Mouse (Mus musculus) yolk sac, embryonic 10.5 days (tissue): ENCODE measurements around the gene Akna.

Experiments used
- DNase-seq: peaks from one replicate; pipeline ENCODE4 v3.0.0-alpha.2; 2017; ENCODE audit warnings: low spot score

Akna gene

DNA sequence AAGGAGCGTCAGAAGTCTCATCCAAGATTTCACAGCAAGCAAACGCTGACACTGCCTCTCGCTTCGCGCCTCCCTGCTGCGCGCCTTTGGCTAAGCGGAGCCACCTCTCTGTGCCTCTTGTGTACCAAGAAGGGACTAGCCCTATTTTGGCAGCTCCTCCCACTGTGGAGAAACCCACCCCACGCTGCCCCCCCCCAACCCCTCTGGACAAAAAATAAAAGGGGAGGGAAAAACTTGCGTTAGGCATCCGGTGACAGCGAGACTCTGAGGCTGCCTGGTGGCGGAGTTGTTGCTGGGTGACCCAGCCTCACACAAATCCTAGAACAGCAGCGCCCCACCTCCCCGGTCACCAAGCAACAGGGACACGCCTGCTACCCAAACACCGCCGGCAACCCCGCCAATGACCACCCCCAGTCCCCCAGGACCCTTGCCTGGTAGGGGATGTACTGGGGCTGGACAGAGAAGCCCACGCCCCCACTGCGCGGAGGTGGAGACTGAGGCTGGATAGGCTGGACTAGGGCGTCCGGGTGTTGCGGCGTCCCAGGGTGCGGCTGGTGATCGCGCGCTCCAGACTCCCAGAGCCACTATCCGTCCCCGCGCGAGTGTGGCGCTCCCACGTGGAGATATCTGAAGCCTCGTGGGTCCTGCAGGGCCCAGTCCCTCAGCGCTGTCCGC is 6.9 kb upstream of the Akna start:
- peak; percentile 16 for DNase-seq

DNA sequence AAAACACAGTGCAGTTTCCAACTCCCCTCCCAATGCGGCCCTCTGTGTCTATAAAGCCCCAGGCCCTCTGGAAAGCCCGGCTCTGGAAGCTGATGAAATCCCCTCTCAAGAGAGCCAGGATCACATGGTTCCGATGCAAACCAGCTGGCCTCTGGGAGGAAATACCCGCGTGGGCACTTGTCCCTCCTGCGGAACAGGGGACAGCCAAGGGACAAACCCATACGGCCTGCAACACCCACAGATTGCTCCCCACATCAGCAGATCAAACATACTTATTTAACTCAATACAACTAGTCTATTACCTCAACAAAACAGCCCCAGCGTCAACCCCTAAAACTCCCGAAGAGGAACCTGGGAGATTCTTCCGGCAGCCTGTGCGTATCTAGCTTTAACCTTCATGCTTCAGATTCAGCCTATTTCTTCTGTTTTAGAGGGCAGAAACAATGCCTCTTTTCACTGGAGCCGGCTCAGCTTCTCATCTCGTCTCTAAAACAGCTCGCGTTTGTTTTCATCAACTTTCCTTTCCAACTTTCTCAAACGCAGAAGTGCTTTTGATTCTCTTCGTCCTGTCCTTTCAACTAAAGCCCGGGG is 6.3 kb upstream of the Akna start:
- no peak for DNase-seq

DNA sequence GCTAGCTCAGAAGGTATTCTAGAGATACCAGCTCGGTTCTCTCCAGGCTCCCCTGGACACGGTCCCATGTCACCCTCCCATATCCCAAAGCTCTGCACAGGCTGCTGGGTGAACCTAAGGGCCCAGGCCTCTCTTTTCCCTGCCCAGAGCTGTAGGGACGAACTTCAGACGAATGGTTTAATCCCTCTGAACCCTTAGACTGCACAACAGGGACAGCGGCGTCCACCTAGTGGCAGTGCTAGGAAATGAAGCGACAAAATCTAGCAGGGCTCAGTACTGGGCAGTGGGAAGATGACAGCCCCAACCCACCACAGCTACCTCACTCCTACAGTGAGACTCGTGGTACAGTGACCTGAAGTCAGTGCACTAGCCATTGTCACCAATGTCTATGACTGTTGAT is 5.5 kb upstream of the Akna start:
- DNase-seq: peak; percentile 28

DNA sequence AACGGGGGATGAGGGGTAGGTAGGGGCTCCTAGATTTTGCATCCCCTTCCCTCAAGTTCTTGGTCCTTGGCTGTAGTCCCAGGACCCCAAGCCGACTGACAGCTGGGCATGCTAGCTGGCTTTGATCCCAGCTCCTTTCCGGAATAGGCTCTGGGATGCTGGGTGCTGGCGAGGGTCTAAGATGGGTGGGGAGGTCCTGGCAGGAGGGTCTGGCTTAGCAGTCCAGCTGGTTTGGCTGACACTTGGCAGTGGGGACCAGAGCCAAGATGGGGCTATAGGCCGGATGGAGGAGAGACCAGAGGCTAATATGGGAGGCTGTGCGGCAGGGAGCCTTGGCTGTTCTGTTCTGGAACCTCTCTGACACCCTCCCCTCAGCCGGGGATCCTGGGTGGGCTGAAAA is 5.1 kb upstream of the Akna start:
- DNase-seq: no peak

DNA sequence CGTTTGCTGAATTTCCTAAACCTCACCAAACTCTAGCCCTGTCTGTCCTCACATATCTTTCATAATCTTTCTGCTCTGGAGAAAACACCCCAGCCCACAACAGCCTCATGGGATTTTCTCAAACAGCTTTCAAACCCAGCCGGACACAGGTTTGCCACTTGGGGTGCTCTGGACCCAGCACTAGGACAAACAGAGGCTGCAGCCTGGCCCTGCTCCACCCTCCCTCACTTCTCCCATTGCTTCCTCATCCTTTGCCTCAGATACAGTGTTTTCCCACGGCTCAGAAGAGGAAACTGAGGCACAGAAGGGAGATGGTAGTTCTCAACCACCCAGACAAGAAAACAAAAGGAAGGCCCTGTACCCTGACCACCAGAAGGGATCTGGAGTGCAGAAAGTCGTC is 2.5 kb upstream of the Akna start:
- DNase-seq: no peak

DNA sequence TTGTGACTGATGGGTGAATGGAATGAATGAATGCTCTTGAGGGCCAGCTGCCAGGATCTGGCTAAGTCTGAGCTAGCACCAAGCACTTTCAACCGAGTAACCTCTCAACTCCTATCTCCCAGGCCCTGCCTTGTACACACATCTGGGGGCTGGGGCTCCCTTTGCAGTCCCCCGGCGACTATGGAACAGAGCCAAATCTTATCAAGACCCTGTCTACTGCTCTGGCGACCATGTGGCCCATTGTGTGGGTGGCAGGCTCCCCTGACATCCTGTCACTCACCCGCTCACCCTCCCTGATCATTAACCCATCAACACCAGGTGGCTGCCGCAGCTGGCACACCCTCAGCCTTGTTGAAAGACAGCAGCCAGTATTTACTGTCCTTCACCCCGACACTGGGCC is 1.9 kb upstream of the Akna start:
- DNase-seq: no peak

DNA sequence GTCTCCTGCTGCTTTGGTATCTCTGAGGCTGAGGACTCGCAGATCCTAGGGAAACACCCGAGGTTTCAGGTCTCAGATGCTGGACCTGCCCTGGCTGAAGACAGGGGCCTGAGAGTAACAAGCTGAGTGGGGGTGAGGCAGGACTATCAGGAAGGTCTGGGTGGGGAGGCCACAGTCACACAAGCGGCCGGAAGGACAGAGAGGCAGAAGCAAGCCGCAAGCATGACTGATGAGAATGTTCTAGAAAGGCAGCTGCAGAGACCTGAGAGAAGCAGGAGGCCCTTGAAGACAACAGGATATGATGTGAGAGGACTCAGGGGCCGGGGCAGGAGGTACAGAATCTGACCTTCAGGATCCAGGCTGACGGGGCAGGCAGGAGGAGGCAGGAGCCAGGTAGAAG is 1.1 kb upstream of the Akna start:
- no peak for DNase-seq

DNA sequence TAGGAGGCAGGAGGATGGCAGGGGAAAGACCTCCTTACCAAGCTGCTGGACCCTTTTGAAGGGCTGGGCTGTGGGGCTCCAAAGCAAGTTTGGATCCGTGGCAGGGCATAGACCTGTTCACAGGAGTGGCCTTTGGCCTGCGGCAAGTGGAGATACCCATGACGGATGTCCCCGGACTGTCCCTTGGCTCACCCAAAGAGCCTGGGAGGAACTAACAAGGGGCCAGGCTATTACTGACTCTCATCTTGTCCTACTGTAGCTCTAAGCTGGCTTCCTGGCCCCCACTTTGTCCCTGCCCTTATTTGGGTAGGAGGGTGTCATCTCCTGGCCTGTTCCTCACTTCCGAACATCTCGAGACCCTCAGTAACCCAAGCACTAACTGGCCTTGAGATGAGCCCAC is 596 bp downstream of the Akna start:
- DNase-seq: no peak

DNA sequence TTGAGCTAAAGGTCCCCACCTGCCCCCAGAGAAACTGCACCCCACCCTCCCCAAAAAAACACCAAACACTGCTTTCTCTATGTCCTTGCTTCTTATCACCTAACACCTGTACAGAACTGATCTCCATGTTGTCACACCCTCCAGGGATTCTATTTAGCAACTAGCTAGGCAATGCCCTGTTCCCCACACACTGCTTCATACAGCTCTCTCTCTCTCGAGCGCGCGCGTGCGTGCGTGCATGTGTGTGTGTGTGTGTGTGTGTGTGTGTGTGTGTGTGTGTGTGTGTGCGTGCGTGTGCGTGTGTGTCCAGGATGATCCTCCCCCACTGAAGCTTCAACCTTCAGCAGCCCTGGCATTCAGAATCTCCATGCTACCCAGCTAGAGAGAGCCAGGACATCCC is 1.1 kb downstream of the Akna start:
- DNase-seq: no peak

DNA sequence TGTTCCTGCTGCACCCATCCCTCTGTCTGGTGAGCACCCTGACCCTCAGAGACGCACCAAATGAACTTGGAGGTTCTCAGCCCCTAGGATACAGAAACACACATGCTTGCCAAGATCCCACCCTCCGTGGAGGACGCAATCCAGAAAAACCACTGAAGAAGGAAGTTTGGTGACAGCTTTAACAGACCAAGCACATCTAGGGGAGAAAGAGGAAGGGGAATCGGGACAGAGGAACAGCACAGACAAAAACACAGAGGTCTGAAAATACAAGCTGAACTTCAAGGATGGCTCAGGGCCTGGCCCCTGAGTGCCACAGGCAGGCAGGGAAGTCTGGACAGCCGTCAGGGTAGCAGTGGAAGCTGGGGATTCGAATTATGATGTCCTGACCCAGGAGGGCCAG is 1.5 kb downstream of the Akna start:
- no peak for DNase-seq

DNA sequence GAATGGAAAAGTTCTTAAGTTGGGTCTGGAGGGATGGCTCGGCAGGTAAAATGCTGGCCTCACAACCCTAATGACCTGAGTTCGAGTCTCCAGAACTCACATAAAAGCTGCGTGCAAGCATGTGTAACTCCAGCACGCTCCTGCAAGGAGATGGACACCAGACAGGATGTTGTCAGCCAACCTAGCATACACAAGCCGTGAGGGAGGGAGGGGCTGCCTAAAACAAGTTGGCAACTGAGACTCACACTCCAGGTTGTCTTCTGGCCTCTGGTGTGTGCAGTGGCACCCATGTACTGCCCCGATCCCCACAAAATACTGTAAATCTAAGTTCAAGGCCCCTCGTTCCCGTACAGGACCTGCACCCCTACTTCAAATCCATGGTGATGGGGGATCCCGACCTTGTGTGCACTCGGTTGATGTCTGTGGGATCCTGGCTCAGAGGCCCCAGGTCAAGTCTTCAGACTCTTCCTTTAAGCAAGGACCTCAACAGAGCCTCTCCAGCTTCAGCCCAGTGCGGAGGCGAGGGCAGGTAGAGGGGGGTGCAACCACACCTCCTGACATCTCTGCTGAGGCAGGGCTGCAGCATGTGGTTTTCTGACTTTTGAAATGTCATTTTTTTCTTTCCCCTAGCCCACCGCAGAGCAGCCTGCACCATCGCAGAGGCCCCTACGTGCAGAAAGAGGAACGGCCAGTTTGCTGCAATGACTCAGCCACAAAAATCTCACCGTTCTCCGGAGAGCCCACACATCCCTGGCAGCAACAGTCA is 2.4 kb downstream of the Akna start:
- DNase-seq: no peak

DNA sequence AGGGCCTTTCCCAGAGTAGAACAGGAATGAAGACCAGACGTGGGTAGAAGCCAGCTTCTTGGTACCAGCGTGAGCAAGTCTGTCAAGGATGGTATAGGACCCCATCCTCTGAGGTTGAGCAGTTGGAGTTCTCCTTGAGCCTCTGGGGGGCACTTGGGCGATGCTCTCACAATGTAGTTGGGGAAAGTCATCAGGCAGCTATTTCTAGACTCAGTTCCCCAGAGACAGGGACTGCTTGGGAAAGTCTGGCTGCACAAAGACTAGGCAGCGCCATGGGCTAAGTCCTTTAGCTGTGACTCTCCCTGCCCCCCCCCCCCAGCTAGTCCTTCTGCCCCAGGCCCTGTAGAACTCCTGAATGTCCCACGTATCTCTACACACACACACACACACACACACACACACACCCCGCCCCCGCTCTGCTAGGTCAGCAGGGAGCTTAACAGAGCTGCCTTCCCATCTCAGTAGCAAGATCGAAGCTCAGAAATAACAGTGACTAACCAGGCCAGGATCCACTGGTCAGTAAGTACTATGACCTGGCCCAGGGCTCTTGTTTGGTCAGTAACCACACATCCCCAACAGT is 3.4 kb downstream of the Akna start:
- no peak for DNase-seq

DNA sequence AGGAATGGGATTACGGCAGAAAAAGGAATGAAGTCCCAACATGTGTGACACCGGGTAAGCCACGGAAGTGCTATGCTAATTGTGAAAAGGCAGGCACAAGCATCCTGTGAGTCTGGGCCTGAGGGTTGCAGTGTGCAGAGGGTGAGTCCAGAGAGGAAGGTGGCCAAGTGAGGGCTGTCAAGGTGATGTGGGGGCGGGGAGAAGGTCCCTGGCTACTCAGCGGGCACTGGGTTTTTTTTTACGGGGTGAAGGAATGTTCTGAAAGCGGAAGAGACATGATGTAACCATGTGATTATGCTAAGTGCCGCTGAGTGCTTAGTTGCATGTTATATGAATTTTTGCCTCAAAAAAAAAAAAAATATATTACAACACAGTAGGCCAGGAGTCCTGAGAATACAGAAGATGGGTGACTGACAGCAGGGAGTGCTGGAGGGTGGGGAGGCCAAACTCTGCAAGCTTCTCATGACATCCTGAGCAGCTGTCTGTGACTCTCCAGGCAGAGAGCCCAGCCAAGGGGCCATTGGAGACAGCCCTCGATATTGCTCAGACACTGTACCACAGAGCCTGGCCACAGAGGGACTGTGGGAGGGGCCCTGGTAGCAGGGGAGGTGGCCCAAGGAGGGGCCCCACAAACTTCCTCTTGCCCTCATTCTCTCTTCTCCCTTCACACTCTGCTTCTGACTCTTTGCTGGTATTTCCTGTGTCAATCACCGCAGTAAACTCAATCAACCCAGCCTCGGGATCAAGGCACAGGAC is 4.1 kb downstream of the Akna start:
- DNase-seq: no peak

DNA sequence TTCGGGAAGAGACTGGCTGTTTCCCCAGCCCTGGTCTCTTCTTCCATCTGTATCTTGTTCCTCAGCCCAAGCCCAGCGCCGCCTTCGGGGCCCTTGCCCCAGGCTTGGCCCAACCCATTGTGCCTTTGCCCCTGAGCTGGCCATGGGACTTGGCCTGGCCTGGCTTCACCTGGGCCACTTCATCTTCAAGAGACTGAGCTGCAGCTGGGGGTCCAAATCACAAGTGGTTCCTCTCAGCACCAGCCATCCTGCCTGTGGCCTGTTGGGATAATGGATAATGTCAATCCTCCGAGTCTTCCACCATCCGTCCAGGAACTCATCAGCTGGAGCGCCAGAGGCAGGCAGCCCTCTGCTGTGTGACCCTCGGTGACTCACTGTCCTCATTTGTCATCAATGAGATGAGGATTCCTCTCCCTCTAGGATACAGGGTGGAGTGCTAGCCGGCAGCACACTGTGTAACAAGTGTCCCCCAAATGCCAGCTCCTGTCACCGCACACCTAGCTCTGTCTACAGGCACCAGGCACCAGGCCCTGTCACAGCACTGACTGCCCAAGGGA is 5.1 kb downstream of the Akna start:
- no peak for DNase-seq

DNA sequence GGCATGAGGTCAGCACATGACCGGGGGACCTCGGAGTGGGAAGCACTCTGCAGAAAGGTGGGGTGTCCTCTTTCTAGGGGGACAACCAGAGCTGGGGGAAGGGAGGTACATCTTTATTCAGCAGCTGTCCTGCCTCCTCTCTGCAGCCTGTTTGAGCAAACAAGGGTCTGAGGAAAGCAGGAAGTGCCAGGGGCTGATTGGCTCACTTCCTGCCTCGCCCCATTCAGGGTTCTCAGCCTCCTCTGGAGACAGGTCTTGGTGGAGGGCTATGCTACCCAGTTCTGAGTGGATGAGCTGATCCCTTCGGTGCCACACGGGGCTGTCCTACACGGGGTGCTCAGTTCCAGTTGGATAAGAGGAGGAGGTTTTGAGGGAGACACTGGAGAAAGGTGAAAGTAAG is 11.8 kb downstream of the Akna start:
- no peak for DNase-seq

DNA sequence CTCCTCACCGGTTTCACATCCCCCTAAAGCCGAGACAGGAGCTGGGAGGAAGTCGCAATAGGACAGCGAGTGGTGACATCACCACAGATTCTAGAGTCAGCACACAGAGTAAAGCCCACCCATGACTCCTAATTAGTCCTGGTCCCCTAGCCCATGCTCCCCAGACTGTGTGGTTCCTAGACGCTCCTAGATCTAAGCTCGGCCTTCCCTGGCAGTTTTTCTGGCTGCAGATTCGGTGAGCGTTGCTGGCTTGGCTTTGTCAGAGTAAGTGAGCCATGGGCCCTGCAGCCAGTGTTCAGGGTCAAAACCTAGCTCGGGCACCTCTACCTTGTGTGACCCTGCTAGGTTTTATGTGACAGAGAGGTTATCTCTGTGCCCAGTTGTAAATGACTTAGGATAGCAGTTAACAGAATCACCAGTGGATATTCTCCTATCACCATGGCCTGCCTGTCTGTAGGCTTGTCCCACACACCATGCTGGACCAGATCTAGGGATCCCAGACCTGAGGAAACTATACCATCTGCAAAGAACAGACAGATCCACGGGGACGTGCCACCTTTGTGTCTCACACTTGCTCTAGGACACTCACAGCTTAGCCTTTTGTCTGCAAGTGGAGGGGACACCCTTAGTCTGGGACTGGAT is 13.1 kb downstream of the Akna start:
- no peak for DNase-seq

DNA sequence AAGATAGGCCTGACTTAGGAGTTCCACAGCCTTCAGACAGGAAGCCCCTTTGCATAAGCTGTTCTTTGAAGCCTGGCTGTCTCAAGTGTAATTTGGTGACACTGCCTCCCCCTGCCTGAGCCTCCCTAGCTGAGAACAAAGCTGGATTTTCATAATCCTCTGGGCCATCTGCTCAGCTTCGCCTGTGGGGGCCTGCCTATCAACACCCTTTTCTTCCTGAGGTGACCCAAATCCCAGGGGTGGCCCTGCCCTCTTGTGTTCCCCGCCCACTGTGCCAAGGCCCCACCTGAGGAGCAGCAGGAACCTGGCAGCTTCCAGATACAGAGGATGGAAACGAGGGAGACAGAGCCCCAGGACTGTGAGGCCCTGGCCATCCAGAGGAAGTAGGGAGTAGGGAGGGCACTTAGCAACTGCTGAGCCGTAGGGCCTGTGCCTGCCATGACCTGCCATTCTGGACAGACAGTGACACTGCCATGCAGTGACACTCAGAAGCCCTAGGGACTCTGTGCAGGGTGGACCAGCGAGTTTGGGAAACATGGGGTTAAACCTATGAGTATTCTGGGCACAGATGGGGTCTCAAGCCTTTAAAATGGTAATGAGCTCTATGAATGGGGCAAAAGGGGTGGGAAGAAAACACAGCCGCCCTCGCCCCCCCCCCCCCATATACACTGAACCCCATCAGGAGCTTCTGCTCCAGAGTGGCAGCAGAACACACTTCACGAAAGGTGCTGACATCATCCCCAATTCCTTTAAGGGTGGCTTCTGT is 13.8 kb downstream of the Akna start:
- DNase-seq: no peak

DNA sequence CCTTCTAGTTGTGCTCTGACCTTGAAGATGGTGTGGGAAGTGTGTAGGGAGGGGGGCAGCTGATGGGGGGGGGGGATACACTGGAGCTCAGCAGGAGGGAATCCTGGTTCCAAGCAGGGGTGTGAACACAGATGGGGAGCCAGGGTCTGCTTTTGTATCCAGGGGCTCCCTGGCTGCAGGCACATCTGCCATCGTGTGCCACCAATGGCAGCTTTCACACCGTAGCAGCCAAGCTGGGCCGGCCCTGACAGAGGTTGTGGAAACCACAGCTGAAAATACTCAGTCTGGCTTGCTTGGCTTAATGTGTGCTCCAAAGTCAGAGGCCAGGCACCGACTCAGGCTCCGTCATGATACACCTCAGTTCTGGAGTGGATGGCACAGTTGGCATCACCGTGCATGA is 15.1 kb downstream of the Akna start:
- no peak for DNase-seq

DNA sequence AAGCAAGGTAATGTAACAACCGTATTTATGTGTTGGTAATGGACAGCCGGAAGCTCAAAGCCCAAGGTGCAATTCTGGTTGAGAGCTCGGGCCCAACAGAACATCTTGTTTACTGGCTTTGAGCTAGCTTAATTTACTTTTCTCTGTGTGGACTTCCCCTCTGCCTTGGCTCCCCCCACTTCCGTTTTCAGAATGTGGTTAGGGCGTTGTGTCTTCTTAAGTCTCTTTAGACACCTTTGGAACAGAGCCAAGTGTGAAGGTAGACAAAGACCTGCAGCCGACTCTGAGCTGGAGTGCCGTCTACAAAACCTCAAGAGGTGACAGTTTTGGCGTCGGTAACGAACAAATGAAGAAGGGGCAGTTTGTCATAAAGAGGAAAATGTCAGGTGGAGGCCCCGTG is 17.4 kb downstream of the Akna start:
- no peak for DNase-seq

DNA sequence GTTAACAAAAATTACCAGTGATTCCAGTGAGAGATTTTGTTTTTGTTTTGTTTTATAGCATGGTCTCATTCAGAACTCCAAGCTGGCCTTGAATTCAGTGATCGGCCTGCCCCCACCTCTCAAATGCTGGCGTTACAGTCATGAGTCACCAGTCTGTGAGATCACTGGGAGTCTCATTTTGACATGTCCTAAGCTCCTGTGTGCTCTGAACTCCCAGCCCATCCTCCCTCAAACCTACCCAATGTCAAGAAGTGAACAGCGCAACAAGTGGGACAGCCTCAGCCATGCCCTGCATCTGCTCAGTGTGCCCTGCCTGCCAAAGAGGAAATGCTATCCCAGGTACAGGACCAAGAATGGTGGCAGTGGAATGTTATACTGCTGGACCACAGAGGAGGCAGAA is 17.9 kb downstream of the Akna start:
- no peak for DNase-seq

DNA sequence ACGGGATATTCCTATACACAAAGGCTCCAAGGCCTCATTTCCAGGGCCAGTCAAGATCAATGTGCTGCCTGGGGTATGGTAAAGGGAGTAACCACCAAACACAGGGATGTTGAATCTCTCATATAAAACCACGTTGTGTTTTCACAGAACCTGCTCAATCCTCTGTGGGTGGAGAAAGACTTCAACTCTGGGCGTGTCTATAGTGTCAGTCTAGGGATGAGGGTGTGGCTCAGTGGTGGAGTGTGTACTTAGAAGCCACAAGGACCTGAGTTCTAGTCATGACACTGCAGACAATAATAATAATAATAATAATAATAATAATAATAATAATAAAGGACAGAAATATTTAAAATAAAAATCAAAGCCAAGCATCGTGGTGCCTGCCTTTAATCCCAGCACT is 18.9 kb downstream of the Akna start:
- no peak for DNase-seq
